Mouse (Mus musculus) right cerebral cortex, postnatal 14 days (tissue): ENCODE data around the gene Fanca.
A peak's percentile ranks its signal among the peaks of the same experiment; 100 is the strongest.

Experiments used
- DNase-seq: peaks from one replicate; pipeline ENCODE4 v3.0.0; 2022

Fanca gene

DNA sequence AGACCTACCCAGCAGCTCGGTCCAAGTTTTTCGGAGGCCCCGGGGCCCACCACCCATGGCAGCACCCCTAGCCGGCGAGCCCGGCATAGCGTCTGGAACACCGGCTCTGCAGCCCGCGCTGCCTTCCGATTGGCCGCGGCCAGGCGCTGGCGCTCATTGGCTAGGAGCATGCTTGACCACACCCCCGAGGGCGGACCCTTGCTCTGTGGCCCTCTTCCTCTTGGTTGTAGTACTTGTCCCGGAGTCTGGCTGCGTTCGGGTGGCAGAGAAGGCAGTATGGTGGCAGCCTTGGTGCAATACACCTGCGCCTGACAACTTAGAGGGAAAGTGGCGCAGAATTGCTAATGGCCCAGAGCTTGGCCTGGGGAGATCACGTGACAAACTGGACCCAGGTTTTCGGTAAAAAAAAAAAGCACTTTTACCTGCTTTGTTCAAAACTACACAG, at the start of gene Fanca:
Gene Fanca (minus strand): TSS at position 110 of the 445 bp plus-strand sequence.
- DNase-seq, result peak; percentile 92

DNA sequence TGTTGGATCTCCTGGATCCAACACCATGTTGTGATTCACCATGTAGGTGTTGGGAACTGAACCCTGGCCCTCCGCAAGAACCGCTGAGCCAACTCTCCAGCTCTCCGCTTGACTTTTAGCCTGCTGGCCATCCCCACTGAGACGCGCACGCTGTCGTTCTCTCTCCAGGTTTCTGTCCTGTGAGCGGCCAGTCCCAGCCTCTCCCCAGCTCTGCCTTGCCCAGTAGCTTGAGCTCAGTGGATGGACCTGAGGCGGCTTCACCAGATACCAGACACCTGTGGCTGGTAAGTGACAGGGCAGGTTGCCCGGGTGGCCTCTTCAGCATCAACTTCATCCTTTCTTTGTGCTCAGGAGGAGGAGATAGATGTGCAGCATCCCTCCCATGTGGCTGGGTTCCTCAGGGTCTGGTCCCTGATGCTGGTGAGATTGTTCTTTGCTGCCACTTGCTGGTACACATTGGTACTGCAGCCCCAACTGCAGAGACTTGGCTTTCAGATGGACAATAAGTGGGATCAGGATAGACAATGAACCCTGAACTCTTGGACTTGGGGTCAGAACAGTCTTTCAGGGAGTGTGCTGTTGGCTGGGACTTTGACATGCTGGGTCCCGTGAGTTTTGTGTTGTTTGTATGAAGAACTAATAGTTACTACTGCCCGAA, 42.8 kb upstream of the Fanca start:
- peak; percentile 80 for DNase-seq

DNA sequence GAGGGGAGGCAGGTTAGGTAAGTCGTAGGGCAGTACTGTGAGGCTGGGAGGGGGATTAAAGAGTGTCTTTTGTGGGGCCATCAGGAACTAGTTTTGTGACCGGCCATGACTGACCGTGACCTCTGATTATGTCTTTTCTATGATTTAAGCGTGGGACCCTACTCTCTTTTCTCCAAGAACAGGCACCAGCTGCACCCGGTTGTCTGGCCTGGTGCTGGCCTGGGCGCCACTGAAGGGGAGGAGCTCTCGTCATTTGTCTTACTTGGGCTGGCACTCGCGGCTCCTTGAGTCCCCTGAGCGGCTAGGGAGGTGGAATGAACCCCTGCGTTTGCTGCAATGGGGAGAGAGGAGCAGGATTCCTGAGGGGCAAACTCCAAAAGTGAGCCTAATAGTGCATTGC, 34.8 kb upstream of the Fanca start:
- no peak for DNase-seq

DNA sequence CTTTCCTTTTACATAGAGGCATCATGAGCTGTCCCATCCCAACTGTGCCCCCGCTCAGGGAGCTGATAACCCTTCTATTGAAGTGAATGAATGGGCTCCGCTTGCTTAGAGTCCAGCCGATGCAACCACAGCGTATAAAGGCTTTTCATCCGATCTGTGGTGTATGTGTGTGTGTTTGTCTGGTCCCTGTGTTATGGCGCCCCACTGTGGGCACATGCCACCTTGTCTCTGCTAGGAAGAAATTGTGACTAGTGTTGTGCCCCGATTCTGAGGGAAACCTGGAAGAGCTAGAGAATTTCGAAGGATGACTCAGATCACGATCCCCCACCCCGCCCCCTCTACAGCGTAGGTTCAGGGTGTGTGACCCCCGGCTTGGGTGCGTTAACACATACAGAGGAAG, 34.4 kb upstream of the Fanca start:
- peak; percentile 70 for DNase-seq

DNA sequence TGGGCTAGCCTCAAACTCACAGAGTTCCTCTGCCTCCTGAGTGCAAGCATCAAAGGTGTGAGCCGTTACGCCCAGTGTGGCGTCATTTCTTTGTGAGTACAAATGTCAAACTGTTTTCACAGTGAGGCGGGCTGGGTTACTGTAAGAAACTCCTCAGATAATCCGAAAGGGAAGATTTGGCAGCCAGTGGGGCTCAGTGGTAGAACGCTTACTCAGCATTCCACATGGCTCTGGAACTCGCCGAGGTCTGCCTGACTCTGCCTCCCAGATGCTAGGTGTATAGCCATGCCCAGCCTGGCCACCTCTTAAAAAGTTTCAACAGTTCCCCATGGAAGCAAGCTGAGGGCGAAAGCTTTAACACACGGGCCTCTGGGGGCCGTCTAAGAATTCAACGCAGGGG, 33.7 kb upstream of the Fanca start:
- DNase-seq, result no peak

DNA sequence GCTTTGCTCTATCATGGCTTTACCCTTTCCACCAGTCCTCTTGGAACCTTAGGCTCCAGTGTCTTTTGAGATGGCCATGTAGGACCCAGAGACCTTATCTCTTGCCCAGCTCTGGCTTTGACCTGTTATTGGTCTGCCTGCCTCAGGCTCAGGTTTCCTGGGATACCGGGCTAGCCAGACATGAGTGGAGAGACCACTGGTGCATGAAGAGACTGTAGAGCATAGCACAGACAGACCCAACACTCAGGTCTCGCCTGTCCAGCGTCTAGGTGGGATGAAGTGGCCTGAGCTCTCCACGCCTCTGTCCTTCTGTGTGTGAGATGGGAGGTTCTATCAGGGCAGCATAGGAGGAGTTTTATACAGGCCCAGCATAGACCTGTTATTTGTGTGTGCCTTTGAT, 30.7 kb upstream of the Fanca start:
- DNase-seq, result no peak

DNA sequence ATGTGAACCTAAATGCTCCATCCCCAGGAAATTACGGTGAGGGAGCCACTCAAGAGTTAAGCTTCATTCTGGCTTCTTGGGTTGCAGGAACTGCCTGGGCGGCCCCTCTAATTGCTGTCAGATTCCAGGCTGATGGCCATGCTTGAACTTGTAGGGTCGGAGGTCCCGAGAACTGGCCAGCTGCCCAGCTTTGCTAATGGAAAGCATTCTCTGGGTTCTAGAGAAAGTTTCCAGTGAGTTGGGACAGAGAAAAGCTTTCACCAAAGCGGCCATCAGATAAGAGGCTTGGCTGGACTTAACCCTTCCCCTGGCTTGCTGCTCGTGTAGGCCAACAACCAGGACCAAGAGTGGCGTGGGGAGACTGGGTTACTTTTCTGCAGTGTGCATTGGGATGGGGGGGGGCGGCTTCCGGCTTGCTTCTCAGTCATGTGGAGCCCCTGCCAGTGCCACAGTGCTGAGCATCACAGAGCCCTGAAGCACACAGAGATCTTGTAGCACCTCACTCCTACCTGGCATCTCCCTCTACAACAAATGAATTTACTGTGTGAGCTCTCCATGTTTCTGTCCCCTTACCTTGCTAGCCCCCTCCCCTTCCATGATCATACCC, 30.0 kb upstream of the Fanca start:
- peak; percentile 38 for DNase-seq

DNA sequence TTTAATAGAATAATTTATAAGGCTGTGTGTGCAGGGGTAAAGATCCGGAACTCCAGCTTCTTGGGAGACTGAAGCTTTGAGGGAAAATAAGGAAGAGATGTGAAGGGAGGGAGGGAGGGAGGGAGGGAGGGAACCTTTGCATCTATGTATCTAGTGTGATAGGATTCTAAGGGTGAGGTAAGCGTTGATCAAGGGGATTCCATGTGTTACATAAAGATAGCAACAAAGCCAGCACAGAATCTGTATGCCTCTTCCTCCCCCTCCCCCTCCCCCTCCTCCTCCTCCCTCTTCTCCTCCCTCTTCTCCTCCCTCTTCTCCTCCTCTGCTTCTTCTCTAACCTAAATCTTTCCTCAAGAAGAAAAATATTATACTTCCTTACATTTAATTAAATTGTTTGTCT, 28.9 kb upstream of the Fanca start:
- no peak for DNase-seq

DNA sequence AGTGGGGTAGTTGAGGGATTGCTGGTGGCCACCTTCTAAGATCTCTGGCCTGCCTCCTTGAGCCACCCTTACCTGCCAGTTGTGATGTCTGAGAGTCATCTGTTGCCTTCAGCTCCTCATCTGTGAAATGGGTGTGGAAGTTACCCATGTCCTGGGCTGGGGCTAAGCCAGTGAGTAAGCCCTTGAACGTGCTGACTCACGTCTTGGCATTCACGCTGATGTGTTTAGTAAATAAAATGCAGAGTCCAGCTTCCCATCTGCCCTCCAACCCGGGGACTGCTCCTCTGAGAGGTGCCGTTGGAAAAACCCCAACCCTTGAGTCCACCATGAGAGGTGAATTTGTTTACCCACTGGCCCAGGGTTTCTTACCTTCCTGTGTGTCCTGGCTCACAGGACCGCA, 27.5 kb upstream of the Fanca start:
- no peak for DNase-seq

DNA sequence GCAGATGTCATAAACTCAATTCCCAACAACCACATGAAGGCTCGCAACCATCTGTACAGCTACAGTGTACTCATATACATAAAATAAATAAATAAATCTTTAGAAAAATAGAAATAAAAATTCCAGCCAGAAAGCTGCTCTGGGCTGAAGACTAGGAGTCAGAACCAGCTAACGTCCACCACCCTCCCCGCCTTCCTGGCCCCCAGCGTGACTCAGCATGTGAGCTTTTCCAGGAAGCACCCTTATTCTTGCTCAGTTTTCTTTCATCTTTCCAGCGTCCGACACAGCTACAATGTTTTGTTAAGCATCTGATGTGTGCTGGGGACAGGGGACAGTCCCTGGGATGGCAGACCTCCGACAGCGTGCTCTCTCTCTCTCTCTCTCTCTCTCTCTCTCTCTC, 26.8 kb upstream of the Fanca start:
- DNase-seq, result no peak

DNA sequence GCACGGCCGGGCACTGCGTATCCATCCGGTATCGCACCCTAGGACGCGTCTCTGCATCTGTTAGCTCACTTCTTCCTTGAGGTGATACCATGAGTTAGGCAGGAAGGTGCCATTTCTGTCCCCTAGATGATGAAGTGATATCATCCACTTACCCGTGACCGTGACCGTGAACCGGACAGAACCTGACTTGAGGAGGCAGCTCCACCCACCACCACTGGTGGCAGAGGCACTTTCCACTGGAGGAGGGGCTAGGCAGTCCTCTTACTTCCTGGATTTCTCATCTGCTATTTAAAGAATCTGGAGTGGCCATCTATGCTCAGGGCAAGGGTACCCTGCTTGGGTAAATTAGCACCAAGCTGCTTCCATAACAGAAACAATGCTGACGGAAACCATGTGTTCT, 25.0 kb upstream of the Fanca start:
- DNase-seq, result no peak

DNA sequence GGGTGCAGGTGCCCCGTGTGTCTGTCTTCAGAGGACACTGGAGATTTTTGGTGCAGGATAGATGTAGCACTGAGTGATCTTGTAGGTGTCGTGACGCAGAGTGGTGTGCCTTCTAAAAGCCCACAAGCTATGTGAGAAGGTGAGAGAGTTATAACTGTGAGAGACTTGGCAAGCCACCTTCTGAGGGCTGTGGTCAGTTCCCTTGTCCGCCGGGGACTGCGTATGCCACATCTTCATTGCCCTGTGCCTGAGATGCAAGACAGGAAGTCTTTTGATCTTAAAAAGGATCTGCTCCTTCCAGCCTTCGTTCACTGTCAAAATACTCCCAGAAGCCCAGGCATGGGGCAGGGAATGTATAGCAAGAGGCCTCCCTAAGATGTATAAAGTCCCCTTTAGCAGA, 24.5 kb upstream of the Fanca start:
- DNase-seq, result no peak

DNA sequence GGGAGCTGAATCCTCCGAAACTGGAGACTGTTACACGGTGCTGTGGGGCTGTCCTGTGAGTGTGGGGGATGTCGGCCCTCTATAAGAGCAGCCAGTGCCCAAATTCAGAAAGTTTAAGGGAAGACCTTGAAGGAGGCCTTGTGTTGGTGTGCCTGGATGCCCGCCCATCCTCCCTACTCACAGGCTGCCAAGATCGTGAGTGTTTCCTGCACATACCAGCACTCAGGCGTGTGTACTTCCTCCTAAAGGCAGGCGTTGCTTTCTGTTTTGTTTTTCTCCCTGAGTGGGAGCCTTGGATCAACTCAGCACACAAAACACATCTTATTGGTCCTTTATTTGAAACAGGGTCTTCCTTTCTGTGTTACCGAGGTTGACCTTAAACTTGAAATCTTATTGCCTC, 23.9 kb upstream of the Fanca start:
- no peak for DNase-seq

DNA sequence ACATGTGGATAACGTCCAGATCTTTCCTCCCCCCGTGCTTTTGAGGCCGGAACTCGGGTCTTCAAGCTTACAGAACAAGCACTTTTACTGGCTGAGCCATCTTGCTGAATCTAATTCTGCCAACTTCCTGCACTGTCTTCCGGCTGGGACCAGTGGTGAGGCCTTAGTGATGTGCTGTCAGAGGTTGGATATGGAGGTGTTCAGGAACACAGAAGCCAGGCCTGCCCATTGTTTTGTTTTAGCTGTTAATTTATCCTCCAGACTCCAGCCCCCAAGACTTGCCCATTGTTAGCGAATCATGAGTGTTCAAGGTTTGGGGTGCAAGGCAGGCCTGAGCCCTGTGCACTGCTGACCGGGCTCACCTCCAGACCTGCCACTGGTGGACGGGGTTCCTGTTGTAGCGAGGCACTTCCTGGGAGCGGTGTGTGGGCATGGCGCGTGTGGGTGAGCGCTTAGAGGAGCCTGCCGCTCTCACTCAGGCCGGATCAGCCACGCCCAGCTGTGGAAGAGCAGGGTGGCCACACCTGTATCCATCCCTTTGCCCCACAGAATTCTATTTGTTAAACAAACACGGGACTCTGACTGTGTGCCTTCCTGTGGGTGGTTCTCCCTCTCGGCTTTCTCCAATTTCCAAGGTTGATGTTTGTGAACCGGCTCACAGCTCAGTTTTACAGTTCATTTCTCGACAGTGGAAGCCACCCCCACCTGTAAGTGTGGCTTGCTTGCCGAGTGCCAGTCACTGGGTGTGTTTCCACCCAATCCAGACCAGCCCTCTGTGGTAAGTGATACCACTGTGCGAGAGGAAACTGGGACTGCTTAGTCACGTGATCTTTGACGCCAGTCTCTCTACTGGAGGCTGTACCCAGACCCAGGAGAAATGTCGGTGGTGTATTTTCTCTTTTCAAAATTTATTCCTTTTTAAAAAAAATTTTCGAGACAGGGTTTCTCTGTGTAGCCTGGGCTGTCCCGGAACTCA, 23.0 kb upstream of the Fanca start:
- DNase-seq, result no peak

DNA sequence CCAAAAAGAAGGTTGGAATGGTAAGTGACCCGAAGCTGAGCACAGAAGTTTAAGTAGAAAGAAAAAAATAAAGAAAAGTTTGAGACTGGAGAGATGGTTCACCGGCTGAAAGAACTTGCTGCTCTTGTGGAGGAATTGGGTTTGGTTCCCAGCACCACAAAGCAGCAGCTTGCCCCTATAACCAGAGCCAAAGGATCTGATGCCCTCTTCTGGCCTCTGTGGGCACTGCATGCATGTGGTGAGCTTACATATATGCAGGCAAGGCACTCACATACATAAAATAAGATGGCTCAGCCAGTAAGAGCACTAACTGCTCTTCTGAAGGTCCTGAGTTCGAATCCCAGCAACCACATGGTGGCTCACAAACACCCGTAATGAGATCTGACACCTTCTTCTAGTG, 21.7 kb upstream of the Fanca start:
- DNase-seq, result no peak

DNA sequence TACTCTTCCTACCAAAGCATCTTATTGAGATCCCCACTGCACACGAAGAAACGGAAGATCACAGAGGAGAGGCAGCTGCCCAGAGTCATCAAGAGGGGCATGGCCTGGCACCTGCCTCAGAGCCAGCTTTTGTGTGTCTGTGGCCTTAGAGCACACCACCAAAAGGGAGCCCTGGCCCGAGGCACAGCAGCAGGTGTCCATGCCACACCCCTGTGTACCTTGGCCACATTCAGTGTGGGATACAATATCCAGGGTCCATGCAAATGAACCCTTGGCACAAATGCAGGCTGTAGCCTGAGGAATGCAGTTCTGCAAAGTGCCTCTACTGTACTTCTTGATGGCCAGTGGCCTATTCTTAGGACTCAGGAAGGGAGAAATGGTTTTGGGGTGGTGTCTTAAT, 19.1 kb upstream of the Fanca start:
- no peak for DNase-seq

DNA sequence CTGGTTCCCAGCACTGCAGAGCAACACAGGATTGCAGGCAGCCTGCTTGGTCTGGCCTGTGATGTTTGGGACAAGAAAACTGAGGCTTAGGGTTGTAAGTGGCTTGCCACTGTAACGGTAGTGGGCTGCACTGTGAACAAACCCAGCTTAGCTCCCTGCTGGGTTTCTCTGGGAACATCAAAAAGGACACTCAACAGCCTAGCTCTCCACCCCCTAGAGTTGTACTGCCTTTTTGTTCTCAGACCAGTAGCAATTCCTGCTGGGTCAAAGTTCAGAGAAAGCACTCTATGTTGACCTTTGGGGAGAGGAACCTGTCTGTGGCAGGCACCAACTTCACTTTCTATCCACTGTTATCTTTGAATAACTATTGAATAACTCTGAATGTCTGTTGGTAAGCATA, 16.1 kb upstream of the Fanca start:
- DNase-seq, result no peak

DNA sequence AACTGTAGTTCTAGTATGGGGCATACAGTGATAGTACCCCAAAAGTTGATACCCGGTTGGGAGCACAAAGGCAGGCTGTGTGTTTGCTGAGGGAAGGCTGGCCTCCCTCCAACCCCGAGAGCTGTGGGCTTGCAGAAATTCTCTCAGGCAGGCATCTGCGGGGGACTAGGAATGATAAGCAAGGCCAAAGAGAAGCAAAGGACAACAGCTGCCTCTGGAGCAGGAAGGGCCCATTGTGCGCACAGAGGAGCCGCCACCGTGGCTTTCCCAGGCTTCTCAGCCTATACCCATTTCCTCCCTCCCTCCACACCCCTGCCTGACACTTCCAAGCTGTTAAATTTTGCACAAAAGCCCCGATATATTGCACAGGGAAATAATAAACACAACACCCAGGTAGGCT, 15.5 kb upstream of the Fanca start:
- peak; percentile 33 for DNase-seq

DNA sequence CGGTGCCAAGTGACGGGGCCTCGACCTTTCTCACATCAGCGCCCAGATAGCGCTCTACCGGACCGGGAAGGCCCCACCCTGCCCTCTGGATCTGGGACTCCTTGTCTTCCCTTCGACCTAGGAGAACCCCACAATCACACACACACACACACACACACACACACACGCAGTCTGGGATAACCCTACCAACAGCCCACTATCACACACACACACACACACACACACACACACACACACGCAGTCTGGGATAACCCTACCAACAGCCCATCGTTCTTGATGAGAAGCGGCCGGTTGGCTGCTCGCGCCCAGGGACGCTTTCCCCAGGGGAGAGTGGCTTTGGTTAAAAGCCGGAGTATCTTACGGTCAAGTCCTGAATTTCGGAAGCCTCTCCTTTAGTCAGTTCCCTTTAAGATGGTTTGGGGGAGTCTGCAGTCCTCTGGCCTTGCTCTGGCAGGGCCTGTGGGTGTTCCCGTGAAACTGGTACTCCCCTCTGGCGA, 14.8 kb upstream of the Fanca start:
- no peak for DNase-seq

DNA sequence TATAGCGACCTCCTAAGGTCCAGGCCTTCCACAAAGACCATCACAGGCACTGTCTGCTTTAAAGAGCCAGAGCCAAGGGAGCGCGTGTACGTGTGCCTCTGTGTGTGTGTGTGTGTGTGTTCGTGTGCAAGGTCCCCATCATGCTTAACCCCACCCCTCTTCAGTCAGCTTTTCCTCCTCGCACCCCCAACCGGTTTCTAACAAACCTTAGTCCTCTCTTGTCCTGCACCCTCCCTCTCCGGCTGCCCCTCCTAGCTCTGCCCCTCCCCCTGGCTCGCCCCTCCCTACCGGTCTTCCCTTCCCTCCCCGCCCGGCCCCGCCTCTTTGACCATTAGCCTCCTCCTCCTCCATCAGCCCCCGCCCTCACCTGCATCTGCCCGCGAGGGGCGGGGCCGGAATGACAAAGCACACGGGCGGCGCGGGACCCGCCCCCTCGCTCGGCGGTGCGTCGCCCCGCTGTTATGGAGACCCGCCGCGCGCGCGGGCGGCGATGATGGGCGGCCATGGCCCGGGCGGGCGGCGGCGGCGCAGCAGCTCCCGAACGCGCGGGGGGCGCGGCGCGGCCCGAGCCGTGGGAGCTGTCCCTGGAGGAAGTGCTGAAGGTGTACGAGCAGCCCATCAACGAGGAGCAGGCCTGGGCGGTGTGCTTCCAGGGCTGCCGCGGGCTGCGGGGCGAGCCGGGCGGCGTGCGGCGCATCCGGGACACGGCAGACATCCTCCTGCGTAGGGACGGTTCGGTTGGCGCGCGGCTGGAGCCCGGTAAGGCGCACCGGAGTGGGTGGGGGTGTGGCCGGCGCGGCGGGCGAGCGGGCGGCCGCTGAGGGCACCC, 14.1 kb upstream of the Fanca start, which contains the start of gene Spire2:
Gene Spire2 (plus strand): TSS at position 452 of the 829 bp plus-strand sequence.
- peak; percentile 66 for DNase-seq

DNA sequence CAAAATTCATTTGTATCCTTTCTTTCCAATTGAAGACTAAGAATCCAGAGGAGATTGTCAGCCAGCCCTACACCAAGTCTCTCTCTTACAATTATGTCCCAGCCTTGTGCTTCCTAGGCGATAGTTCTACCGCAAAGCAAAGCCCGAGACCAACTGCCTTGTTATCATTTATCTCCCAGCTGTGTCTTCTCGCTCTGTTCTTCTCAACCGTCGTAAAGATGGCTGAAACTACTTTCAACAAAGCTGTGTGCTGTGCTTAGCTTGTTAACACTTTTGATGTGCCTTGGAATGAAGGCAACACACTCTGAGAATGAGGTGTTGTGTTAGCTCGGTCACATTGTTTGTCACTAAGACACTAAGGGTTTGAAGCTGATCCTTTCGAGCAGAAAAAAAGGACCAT, 13.4 kb upstream of the Fanca start:
- DNase-seq, result no peak

DNA sequence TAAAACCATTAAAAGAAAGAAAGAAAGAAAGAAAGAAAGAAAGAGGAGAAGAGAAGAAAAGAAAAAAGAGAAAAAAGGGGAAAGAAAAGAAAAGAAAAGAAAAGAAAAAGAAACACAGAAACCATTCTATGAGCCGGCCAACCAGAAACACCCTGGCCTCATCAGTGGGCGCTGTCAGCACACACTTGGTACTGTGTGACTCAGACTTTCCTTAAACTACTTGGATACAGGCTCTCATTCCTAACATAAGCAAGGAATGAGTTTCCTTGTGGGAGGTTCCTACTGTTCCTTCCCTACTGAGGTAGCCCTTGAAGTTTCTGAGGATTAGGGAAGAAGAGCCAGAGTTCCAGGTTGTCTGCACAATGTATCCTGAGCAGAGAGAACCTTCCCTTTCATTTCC, 12.9 kb upstream of the Fanca start:
- no peak for DNase-seq

DNA sequence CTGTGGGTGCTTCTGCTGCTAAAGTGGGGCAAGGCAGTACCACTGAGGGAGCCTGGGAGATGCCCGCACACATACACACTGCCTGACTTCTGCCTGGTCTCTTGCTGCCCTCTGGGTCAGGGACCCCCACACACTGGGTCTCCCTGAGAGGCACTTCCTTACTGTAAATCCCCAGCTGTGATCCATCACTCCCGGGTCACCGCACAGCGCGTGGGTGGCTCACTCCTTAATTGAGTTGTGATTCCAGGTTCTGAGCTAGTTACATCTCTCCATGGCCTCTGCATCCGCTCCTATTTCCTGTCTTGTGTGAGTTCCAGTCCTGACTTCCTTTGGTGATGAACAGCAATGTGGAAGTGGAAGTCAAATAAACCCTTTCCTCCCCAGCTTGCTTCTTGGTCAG, 12.3 kb upstream of the Fanca start:
- no peak for DNase-seq
